Mouse (Mus musculus): Measurements from ENCODE around the gene Tas2r107. TPM values are rescaled to one million over a fixed set of nuclear protein-coding genes. Genes with fewer than 3 reads are reported as not detected.

Tas2r107 gene
- not detected in 2 replicates for polyA plus RNA-seq (2015; fragmentation: Nextera tagmentation; extraction: Ambion mirVana)

GRCm38 (mm10) chr6:131660049-131660448 is at the start of gene Tas2r107:
Gene Tas2r107 (minus strand): TSS chr6:131660149.

GRCm38 (mm10) chr6:131689963-131690362 is 30.0 kb upstream of the Tas2r107 start, which contains the start of gene Tas2r114:
Gene Tas2r114 (minus strand): TSS chr6:131690063.

GRCm38 (mm10) chr6:131687395-131687794 is 27.4 kb upstream of the Tas2r107 start, which contains the start of gene Tas2r105:
Gene Tas2r105 (minus strand): TSS chr6:131687495.

DNA sequence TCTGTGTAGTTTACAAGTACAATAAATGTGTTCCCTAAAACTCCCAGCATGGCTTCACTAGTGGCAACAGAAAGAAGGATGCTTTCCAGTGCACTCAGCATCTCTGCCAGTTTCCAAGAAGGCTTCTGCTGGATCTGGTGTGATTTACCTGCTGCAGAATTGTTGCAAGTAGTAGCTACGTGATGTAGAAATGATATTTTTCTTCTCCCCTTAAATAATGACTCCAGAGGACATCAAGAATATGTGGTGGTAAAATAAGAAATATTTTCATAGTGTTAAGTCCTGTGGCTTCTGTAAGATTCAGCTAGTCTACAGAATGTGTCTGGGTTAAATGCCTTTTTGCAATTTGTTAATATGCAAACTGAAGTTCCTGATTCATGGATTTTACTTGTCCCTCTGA is 25.7 kb upstream of the Tas2r107 start, which contains the start of gene Tas2r104:
Gene Tas2r104, minus strand, starts transcription at position 101 of the 400 bp plus-strand sequence.

DNA sequence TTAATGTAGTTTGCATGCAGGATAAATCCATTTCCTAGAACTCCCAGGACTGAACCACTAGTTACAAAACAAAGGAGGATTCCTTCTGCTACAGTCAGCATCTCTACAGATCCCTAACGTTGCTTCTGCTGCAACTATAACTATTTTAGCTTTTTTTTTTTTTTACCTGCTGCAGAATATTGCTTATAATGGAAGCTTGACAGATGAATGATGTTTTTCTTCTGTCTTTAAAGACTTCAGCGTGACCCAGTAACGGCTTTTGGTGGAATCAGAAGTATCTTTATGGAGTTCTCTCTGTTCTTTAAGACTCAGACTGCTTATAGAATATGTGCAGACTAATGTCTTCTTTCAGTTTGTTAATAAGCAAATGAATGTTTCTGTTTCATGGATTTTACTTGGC is 18.8 kb upstream of the Tas2r107 start, which contains the start of gene Tas2r106:
Gene Tas2r106, minus strand, starts transcription at position 101 of the 400 bp plus-strand sequence.

GRCm38 (mm10) chr6:131630812-131631211 is 29.1 kb downstream of the Tas2r107 start, which contains the start of gene Tas2r130:
Gene Tas2r130 (minus strand): TSS chr6:131630912.

Other genes with a start within 250 kb of the Tas2r107 start
- not detected in 2 replicates for gene 5430401F13Rik, start 173.7 kb downstream of the Tas2r107 start, polyA plus RNA-seq (2015; fragmentation: Nextera tagmentation; extraction: Ambion mirVana)
- gene Gm6619, start 173.7 kb downstream of the Tas2r107 start, polyA plus RNA-seq (2015; fragmentation: Nextera tagmentation; extraction: Ambion mirVana), result not detected in 2 replicates
- gene Tas2r130, start 29.2 kb downstream of the Tas2r107 start, polyA plus RNA-seq (2015; fragmentation: Nextera tagmentation; extraction: Ambion mirVana), result not detected in 2 replicates
- not detected in 2 replicates for gene Tas2r106, start 18.7 kb upstream of the Tas2r107 start, polyA plus RNA-seq (2015; fragmentation: Nextera tagmentation; extraction: Ambion mirVana)
- not detected in 2 replicates for gene Tas2r104, start 25.6 kb upstream of the Tas2r107 start, polyA plus RNA-seq (2015; fragmentation: Nextera tagmentation; extraction: Ambion mirVana)
- not detected in 2 replicates for gene Tas2r105, start 27.3 kb upstream of the Tas2r107 start, polyA plus RNA-seq (2015; fragmentation: Nextera tagmentation; extraction: Ambion mirVana)
- gene Tas2r114, start 29.9 kb upstream of the Tas2r107 start, polyA plus RNA-seq (2015; fragmentation: Nextera tagmentation; extraction: Ambion mirVana), result not detected in 2 replicates

Measured in urinary bladder, postnatal 0 days (tissue).